Mouse (Mus musculus) yolk sac, embryonic 10.5 days (tissue): ENCODE data around the gene Pank4.

Experiments used
- DNase-seq: peaks from one replicate; pipeline ENCODE4 v3.0.0-alpha.2; 2017; ENCODE audit warnings: low spot score

Gene Pank4

GRCm38 (mm10) chr4:154967173-154967572 is 3.2 kb downstream of the Pank4 start:
- no peak for DNase-seq

- DNase-seq, result no peak
Observed at GRCm38 (mm10) chr4:154972546-154972945, 8.6 kb downstream of the Pank4 start.

- DNase-seq, result no peak
Observed at GRCm38 (mm10) chr4:154974163-154974611, 10.3 kb downstream of the Pank4 start.

DNA sequence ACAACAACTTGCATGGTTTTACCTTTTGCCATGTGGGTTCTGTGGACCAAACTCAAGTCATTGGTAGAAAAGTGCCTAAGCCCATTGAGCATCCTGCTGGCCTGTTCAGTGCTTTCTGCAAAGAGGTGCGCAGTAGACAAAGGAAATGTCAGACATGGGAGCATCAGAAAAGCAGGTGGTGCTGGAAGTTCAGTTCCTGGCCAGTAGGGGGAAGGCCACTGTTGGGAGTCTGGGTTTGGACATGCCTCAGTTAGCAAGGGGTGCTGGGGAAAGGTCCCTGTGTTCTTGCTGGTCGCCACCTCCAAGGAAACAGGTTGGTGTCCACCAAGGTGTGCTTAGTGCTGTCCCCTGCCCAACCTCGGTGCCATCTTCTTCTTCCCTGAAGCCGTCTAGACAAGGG is 16.2 kb downstream of the Pank4 start:
- no peak for DNase-seq

GRCm38 (mm10) chr4:154981076-154981475 is 17.2 kb downstream of the Pank4 start:
- no peak for DNase-seq

- no peak for DNase-seq
Observed at GRCm38 (mm10) chr4:154981530-154981929, 17.6 kb downstream of the Pank4 start.

DNA sequence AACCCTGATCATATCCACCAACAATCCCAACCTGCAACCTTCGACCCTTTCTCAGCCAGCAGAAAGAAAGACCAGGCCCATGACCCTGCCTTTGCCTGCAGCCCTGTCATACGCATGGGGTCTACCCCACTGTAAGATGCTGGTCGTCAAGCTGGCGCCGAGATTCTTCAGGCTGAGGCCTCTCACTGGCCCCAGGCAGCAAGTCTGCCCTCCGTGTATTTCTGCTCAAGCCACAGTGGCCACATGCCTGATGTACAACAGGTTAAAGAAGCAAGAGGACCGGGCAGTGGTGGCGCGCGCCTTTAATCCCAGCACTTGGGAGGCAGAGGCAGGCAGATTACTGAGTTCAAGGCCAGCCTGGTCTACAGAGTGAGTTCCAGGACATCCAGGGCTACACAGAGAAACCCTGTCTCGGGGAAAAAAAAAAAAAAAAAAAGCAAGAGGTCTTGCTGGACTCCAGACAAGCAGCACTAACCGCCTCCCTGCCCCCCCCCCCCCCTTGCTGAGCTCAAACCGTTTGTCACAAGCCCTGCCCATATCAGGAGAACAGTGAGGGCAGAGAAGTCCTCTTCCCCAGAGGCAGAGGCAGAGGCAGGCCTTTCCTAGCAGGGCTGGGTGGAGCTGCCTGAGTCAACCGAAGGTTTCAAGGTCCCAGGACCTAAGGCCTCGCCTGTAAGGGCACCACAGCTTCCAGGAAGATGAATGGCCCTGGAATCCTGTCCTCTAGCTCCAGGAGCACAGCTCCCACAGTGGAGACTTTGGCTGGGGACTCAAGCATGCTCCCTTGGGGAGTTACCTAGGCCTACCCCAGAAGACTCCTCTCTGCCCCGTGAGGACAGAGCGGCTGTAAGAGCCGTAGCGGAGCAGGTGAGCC is 18.6 kb downstream of the Pank4 start:
- DNase-seq, result no peak

DNA sequence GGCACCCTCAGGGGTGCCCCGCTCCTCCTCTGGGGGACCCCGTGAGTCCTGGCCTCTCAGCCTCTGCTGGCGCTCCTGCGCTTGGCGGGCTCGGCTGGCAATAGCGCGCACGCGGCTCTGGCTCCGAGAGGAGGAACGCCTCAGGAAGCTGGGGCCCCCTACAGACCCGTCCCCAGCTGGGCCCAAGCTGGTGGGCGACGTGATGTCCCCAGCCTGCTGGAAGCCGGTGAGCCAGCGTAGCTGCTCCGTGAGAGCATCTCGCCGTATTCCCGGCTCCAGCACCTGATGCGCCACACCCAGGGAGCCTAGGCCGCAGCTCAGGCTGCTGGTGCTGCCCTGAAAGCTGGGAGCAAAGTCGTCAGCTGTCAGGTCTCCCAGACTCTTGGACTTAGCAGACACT is 19.8 kb downstream of the Pank4 start:
- no peak for DNase-seq

GRCm38 (mm10) chr4:154985151-154985777 is 21.3 kb downstream of the Pank4 start:
- no peak for DNase-seq

DNA sequence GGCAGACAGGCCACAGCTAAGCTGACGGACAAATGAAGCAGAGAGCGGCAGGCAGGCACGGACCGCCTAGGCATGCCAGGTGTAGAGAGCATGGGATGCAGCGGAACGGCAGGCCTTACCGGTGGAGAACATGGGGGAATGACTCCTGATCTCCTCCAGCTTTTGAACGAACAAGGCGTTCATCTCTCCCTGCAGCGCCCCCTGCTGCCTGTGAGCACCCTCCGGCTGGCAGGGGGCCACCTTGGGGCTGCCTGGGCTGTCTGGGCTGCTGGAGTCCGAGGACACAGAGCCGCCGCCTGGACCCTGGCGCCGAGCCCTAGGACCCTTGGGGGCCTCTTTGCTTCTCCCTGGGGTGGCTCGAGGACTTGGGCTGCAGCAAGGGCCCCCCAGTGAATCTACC is 22.2 kb downstream of the Pank4 start:
- DNase-seq, result no peak

GRCm38 (mm10) chr4:154986750-154987149 is 22.8 kb downstream of the Pank4 start:
- no peak for DNase-seq

GRCm38 (mm10) chr4:154994876-154995275 is 31.0 kb downstream of the Pank4 start:
- no peak for DNase-seq

DNA sequence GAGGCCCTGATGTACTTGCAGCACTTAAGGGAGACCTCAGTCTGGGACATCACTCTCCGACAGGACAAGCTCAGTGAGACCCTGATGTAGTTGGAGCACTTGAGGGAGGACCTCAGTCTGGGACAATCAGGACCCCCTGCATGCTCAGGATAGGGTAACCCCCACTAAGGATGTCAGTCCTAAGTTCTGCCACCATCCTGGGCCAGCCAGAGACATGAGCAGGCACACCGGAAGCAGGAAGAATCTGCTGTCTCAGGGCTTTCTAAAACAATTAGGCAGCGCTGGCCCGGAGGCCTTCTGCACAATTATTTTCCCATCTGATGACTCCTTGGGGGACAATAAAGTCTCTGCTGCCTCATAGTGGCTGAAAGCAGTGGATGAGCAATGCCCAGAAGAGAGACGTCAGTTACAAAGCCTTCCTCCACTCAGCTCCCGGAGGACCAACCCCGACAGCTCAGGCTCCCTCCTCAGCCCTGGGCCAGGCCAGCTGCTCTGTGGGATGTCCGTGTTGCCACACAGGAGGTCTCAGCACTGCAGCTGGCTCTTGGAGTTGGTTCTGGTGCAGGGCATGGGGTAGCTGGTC is 32.7 kb downstream of the Pank4 start:
- no peak for DNase-seq

DNA sequence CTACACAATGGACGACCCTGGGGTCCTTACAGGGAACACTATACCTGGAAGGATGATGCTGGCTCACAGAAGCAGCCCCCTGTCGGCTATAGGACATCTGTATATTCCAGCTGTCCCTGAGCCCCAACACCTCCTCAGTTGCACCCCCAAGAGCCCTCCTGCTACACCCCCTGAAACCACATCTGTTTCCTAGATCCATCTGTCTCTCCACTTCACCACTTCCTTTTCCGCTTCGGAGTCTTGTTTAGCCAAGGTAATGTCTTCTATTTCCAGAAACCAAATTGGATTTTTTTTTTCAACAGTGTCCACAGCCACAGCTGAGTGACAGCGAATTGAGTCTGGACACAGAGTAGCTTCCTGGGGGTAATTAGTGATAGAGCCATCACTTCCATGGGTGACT is 35.5 kb downstream of the Pank4 start:
- no peak for DNase-seq

DNA sequence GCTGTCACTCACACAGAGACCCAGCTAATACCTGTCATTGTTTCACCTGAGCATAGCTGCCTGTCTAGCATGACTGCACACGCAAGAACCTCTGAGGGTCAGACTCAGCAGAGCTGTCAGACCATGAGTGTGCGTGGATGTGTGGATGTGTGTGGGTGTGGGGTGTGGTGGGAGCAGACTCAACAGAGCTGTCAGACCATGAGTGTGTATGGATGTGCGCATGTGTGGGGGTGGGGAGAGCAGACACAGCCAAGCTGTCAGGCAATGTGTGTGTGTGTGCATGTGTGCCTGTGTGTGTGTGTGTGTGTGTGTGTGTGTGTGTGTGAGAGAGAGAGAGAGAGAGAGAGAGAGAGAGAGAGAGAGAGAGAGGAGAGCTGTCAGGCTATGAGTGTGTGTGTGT is 41.4 kb downstream of the Pank4 start:
- DNase-seq, result no peak

- DNase-seq, result no peak
Observed at GRCm38 (mm10) chr4:155006296-155006695, 42.4 kb downstream of the Pank4 start.

- no peak for DNase-seq
Observed at GRCm38 (mm10) chr4:155007641-155008040, 43.7 kb downstream of the Pank4 start.

DNA sequence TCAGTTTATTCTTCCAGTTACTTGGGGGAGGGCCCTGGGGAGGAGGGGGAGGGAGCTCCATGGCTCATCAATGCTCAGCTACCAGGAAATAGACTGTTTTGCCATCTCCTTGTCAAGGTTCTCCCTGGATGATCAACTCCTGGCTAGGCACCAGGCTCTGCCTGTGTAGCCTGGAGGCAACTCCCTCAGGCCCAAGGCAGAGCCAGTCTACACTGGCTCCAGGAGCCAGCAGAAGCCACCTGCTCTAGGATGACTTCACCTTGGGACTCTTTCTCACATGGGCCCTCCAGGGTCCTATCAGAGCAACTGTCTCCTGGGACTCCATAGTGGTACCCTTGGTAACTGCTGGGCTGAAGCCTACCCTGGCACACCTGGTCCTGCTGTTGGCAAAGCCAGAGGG is 44.2 kb downstream of the Pank4 start:
- no peak for DNase-seq

DNA sequence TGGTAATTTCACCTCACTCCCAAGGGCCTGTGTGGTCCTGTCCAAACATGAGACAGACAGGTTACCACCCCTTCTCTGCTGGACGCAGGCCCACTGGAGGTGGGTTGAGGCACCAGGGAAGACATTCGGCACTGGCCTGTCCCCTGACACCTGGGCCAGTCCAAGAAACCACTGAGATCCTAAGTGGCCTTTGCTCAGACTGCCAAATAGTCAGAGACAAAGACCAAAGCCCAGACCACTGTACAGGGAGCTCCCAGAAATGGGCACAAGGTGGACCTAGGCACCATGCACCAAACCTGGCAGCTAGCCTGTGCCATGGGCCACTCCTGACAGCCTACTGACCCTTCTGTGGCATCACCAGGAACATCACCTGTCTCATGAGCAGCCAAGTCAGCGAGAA is 45.3 kb downstream of the Pank4 start:
- no peak for DNase-seq

- DNase-seq, result no peak
Observed at GRCm38 (mm10) chr4:155010870-155011269, 46.9 kb downstream of the Pank4 start.

DNA sequence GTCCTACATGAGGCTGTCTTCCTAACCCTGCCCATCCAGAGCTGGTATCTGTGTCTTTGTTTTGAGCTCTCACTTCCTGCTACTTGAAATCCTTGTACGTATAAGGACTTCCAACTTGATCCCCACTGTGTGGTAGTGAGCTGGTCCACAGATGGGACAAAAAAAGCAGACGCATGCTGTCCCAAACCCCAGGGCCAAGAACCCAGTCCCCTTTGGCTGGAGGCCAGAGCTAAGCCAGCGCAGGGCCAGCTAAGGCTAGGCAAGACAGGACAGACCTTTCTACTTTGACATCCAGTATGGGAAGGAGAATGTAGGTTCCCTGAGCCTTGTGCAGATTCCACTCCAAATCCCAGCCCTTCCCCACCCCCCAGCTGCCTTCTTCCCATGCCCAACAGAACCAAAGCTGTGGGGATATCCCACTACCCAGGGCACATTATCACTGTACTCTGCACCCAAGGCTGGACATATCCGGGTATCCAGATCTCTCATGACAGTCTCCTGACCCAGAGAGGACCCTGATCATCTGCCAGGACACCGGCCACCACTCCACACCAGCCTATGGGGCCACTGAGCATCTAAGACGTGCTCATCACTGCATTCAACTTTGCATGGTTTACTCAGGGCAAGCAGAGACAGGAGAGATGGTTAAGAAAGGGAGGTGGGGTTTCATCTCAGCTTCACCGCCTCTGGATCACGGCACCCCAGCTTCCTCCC is 47.5 kb downstream of the Pank4 start:
- DNase-seq, result no peak

GRCm38 (mm10) chr4:155012115-155012514 is 48.2 kb downstream of the Pank4 start:
- no peak for DNase-seq

GRCm38 (mm10) chr4:155012788-155013187 is 48.9 kb downstream of the Pank4 start:
- peak; percentile 38 for DNase-seq
